Mouse (Mus musculus) heart, adult 2 months (tissue): ENCODE results near the gene Prss44.

ENCODE experiments used
- EP300 ChIP-seq: fragments of 200-500 bp; IDR thresholded peaks from 2 replicates; pipeline ENCODE4 v1.6.1; 2011; ENCODE audit warnings: low read depth, low read length, control low read depth; ENCODE audit not compliant: insufficient read depth
- POLR2A ChIP-seq: fragments of 200-500 bp; IDR thresholded peaks from 2 replicates; pipeline ENCODE4 v1.6.1; 2011; ENCODE audit warnings: mild to moderate bottlenecking, low read depth, low read length, control low read depth; ENCODE audit not compliant: insufficient read depth

DNA sequence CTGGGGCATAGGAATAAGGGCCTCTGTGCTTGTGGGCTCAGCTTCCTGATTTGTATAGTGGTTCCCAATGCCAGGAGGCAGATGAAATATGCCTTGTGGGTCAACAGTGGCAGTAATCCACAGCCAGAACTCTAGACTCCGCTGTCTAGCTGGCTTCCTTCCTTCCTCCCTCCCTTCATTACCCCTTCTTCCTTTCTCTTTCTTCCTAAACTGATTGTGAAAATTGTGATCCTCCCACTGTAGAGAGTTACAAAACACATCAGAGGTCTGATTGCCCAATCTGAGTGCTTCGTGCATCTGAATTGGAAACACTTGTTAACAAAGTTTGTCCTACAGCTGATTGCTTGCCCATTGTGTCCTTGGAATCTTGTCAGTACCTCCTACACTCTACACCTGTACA, 27.6 kb downstream of the Prss44 start:
- TF ChIP-seq POLR2A (no peak), EP300 (no peak)
